18 mouse cellular contexts compared by ENCODE assay signal in genomic region chr13:54895981-54896380, GRCm38 (mm10). TPM values are rescaled to one million over a fixed set of nuclear protein-coding genes. Genes with fewer than 3 reads are reported as not detected.
DNase-seq lines count a peak whose midpoint lies in the region; ATAC-seq and TF ChIP-seq lines count a peak whose summit lies in the region.
"Had no signal": no experiment of that assay in that cellular context is flagged by ENCODE, and none has a peak within 500 bp of the region (broad histone marks: within the 10 kb centered on the region; RNA-seq: fewer than 3 reads in every experiment).

No protein-coding gene starts in this region.

- H3K4me3 ChIP-seq in midbrain, postnatal 0 days (ENCODE audit: low read depth, low read length), result no peak overlapping the region
- no peak overlapping the region for H3K4me3 ChIP-seq in intestine, embryonic 15.5 days (replicated peaks)
- H3K4me3 ChIP-seq: forebrain, embryonic 15.5 days; hindbrain, embryonic 10.5 days; layer of hippocampus, adult 2 months; limb, embryonic 15.5 days had no signal

- H3K36me3 ChIP-seq in midbrain, postnatal 0 days (ENCODE audit: insufficient read depth, low read length), result no peaks in the 10 kb centered on the region
- no peaks in the 10 kb centered on the region for H3K36me3 ChIP-seq in intestine, embryonic 15.5 days
- H3K36me3 ChIP-seq: forebrain, embryonic 15.5 days; hindbrain, embryonic 10.5 days; limb, embryonic 15.5 days had no signal

- peak overlapping the region; percentile 12; the same call in 1 of the 2 replicates for H3K27ac ChIP-seq in midbrain, postnatal 0 days (ENCODE audit: low read depth, low read length)
- no peak overlapping the region for H3K27ac ChIP-seq in intestine, embryonic 15.5 days
- H3K27ac ChIP-seq: forebrain, embryonic 15.5 days; hindbrain, embryonic 10.5 days; hindbrain, postnatal 0 days; layer of hippocampus, adult 2 months; limb, embryonic 15.5 days had no signal

- no peaks in the 10 kb centered on the region for H3K27me3 ChIP-seq in midbrain, postnatal 0 days (ENCODE audit: insufficient read depth, low read length)
- no peaks in the 10 kb centered on the region for H3K27me3 ChIP-seq in intestine, embryonic 15.5 days (replicated peaks)
- H3K27me3 ChIP-seq: forebrain, embryonic 15.5 days; limb, embryonic 15.5 days had no signal

- intact Hi-C loops in left cerebral cortex, postnatal 4 days (cut with DNase I), result no loop called here
- intact Hi-C loops in gastrocnemius, postnatal 14 days (cut with DNase I; ENCODE audit: low total_unique reads), result no loop called here

- no peak overlapping the region for H3K9ac ChIP-seq in midbrain, postnatal 0 days (replicated peaks; ENCODE audit: low read length, poor library complexity, severe bottlenecking)
- H3K9ac ChIP-seq in intestine, embryonic 15.5 days, result no peak overlapping the region
- H3K9ac ChIP-seq: forebrain, embryonic 15.5 days; limb, embryonic 15.5 days had no signal

- TF ChIP-seq CTCF in midbrain, postnatal 0 days (IDR thresholded peaks at IDR 0.05), result no peak

- 38% methylated on average over 5 of the region's 5 CpGs for WGBS in midbrain, postnatal 0 days
- WGBS in intestine, embryonic 15.5 days, result 80% methylated on average over 5 of the region's 5 CpGs

- no peak overlapping the region for H3K4me2 ChIP-seq in midbrain, postnatal 0 days (ENCODE audit: low read depth, low read length, poor library complexity, severe bottlenecking)
- no peak overlapping the region for H3K4me2 ChIP-seq in intestine, embryonic 15.5 days (replicated peaks)
- H3K4me2 ChIP-seq: forebrain, embryonic 15.5 days; limb, embryonic 15.5 days had no signal

- H3K4me1 ChIP-seq in midbrain, postnatal 0 days (ENCODE audit: insufficient read depth, low read length), result peaks cover 5% of the 10 kb centered on the region; the same call in 1 of the 2 replicates
- no peaks in the 10 kb centered on the region for H3K4me1 ChIP-seq in intestine, embryonic 15.5 days (replicated peaks)

- peak; percentile 57 for DNase-seq in left cerebral cortex, postnatal 4 days
- DNase-seq in left cerebral cortex, adult 18-20 months (ENCODE audit: low spot score in 2 of 2), result no peak
- peak; percentile 83 for DNase-seq in cerebellum, adult 11-12 months
- peak; percentile 85 for DNase-seq in cerebellum, adult 9-11 months
- peak; percentile 58 for DNase-seq in midbrain, postnatal 0 days (ENCODE audit: low spot score)
- no peak for DNase-seq in gastrocnemius, postnatal 14 days
- DNase-seq: gastrocnemius, postnatal 36 days; kidney, adult 18-20 months; kidney, postnatal 10 days; layer of hippocampus, postnatal 36 days; thymus, postnatal 14 days had no signal

- ATAC-seq in midbrain, postnatal 0 days (ENCODE audit: low FRiP score), result no peak
- no peak for ATAC-seq in intestine, embryonic 15.5 days
- ATAC-seq: forebrain, embryonic 15.5 days; hindbrain, postnatal 0 days; lung, postnatal 0 days had no signal

- no peaks in the 10 kb centered on the region for H3K9me3 ChIP-seq in midbrain, postnatal 0 days (ENCODE audit: low read length)
- H3K9me3 ChIP-seq in intestine, embryonic 15.5 days, result no peaks in the 10 kb centered on the region
- H3K9me3 ChIP-seq: forebrain, embryonic 15.5 days; hindbrain, embryonic 10.5 days; limb, embryonic 15.5 days had no signal

RNA-seq across cellular contexts. Expression of gene Unc5a, which starts 53.2 kb away (rescaled TPM):
- 10 to 100 TPM; 51.7 to 52.6 TPM for total RNA-seq in left cerebral cortex, postnatal 4 days (2021)
- total RNA-seq in left cerebral cortex, adult 18-20 months (2021), result 100 to 1,000 TPM; 104 to 107 TPM
- 24.2 and 29.0 TPM in 2 replicates for total RNA-seq in midbrain, postnatal 0 days (2014; rRNA removed)
- 12.7 and 14.3 TPM in 2 replicates for polyA plus RNA-seq in midbrain, postnatal 0 days (2015; fragmentation: Nextera tagmentation; extraction: Ambion mirVana)
- 1 to 10 TPM; 3.5 to 4.2 TPM for total RNA-seq in gastrocnemius, postnatal 14 days (2021)
- 2.3 and 2.4 TPM in 2 replicates for polyA plus RNA-seq in intestine, embryonic 15.5 days (2015; fragmentation: Nextera tagmentation; extraction: Ambion mirVana)

Comparison
In these comparisons a context has a peak if more than half of its experiments do, and no peak if none do; other contexts are left out.
1. DNase-seq: peak in left cerebral cortex, postnatal 4 days (single experiment), cerebellum, adult 11-12 months (single experiment), cerebellum, adult 9-11 months (single experiment) and midbrain, postnatal 0 days (single experiment); none in left cerebral cortex, adult 18-20 months (0 of 2) and gastrocnemius, postnatal 14 days (single experiment).